Mouse (Mus musculus): ENCODE data around the gene Osgepl1. TPM values are rescaled to one million over a fixed set of nuclear protein-coding genes. Genes with fewer than 3 reads are reported as not detected.

Osgepl1 gene
- total RNA-seq, 2 experiments from 2014 or later = 52.5 to 56.0 TPM

Other genes starting within 250 kb of the Osgepl1 start
- gene 1700019A02Rik, start 126.0 kb upstream of the Osgepl1 start, total RNA-seq (2021) = not detected
- gene Pms1, start 16.6 kb upstream of the Osgepl1 start, total RNA-seq (2021) = 10 to 100 TPM in 1 of 2 experiments, 1 to 10 TPM in 1; 9.6 to 13.2 TPM
- gene Ormdl1, start 16.5 kb upstream of the Osgepl1 start, total RNA-seq (2021) = 1 to 10 TPM; 9.0 to 9.9 TPM
- gene Gm28778, start 16.5 kb upstream of the Osgepl1 start, total RNA-seq (2021) = 1 to 10 TPM; 1.3 to 2.8 TPM
- gene Asdurf, start 39.0 kb downstream of the Osgepl1 start, total RNA-seq (2021) = 1 to 10 TPM; 4.0 to 4.6 TPM
- under 1 TPM in 1 of 2 experiments, not detected in 1; 0.21 TPM for gene Gm28551, start 39.0 kb downstream of the Osgepl1 start, total RNA-seq (2021)
- gene Asnsd1, start 39.1 kb downstream of the Osgepl1 start, total RNA-seq (2021) = 10 to 100 TPM; 52.9 to 55.4 TPM

Measured in heart, postnatal 25 days (tissue).